Mouse (Mus musculus) olfactory bulb, adult 2 months (tissue): ENCODE results near the gene F830045P16Rik.

ENCODE experiments used
- CTCF ChIP-seq: fragments of 200-500 bp; IDR thresholded peaks from 2 replicates; pipeline ENCODE4 v1.5.1; 2012; ENCODE audit warnings: low read depth, mild to moderate bottlenecking, low read length, moderate library complexity; ENCODE audit not compliant: insufficient read depth
- POLR2A ChIP-seq: fragments of 200-500 bp; IDR thresholded peaks from 2 replicates; pipeline ENCODE4 v1.6.1; 2012; ENCODE audit warnings: mild to moderate bottlenecking, low read depth, low read length, moderate library complexity; ENCODE audit not compliant: insufficient read depth

- TF ChIP-seq CTCF (no peak), POLR2A (no peak)
Observed at GRCm38 (mm10) chr2:129539175-129539574, 2.8 kb upstream of the F830045P16Rik start.
